13 mouse cellular contexts compared by ENCODE assay signal in the genomic region with DNA sequence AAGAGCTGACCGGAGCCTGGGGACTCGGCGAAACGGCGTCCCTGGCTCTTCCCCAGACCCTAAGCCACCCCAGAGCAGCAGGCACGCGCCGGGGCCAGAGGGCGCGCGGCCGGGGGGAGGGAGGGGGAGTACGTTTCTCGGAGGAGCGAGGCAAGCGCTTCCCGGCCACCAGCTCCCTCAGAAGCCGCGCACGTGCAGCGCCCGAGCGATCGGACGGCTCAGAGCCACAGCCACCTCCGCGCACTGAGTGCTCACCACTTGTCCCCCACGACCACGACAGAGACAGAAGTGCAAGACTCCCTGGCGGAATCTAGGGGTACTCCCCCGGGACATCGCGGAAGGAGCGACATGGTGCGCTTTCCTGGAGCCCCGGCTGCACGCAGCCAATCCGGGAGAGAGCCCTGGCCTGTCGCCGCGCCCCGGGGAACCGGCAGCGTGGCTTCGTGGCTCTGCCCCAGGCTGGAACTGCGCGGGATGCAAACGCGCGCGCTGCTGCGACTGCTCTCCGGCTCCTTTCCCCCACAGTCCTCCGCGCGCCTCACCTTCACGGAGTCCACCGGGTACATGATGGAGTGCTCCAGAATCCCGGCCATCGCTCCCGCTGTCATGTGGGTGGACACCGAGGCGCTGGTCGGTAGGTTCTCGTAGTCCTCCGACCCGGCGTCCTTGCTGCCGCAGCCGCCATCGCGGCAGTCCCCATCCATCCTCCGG. TPM values are rescaled to one million over a fixed set of nuclear protein-coding genes. Genes with fewer than 3 reads are reported as not detected.
DNase-seq lines count a peak whose midpoint lies in the region; ATAC-seq and TF ChIP-seq lines count a peak whose summit lies in the region.
"Not testable (repeated sequence)": the region's sequence is repeated elsewhere in the genome, so short reads cannot be mapped to it uniquely, and the experiment has no call there.
"Had no signal": no experiment of that assay in that cellular context is flagged by ENCODE, and none has a peak within 500 bp of the region (broad histone marks: within the 10 kb centered on the region; RNA-seq: fewer than 3 reads in every experiment).

No protein-coding gene starts in this region.

- H3K4me2 ChIP-seq in embryonic facial prominence, embryonic 12.5 days (replicated peaks); forebrain, postnatal 0 days (ENCODE audit: low read depth); hindbrain, embryonic 11.5 days (replicated peaks; ENCODE audit: low read depth, low read length); intestine, embryonic 16.5 days (ENCODE audit: low read depth, low read length); limb, embryonic 15.5 days; neural tube, embryonic 13.5 days: not testable (repeated sequence)

- not testable (repeated sequence) for H3K36me3 ChIP-seq in embryonic facial prominence, embryonic 12.5 days; forebrain, postnatal 0 days (ENCODE audit: insufficient read depth); hindbrain, embryonic 11.5 days (ENCODE audit: control insufficient read depth, insufficient read depth, low read length); intestine, embryonic 16.5 days (ENCODE audit: control insufficient read depth, insufficient read depth, low read length); limb, embryonic 15.5 days; neural tube, embryonic 13.5 days

- DNase-seq in forebrain, postnatal 0 days; hindbrain, embryonic 11.5 days (ENCODE audit: low spot score): not testable (repeated sequence)

- H3K9ac ChIP-seq in embryonic facial prominence, embryonic 12.5 days; forebrain, postnatal 0 days; hindbrain, embryonic 11.5 days (ENCODE audit: low read depth, low read length); intestine, embryonic 16.5 days (ENCODE audit: low read depth, low read length); limb, embryonic 15.5 days; neural tube, embryonic 13.5 days: not testable (repeated sequence)

- H3K9me3 ChIP-seq in embryonic facial prominence, embryonic 12.5 days; forebrain, postnatal 0 days (ENCODE audit: low read length); hindbrain, embryonic 11.5 days (ENCODE audit: control insufficient read depth, low read length); intestine, embryonic 16.5 days (ENCODE audit: control insufficient read depth, low read length); limb, embryonic 15.5 days; neural tube, embryonic 13.5 days: not testable (repeated sequence)

- H3K4me3 ChIP-seq in embryonic facial prominence, embryonic 12.5 days; forebrain, postnatal 0 days (ENCODE audit: low read depth, low read length); hindbrain, embryonic 11.5 days (ENCODE audit: low read depth, low read length); intestine, embryonic 16.5 days (ENCODE audit: low read length); limb, embryonic 15.5 days; neural tube, embryonic 13.5 days: not testable (repeated sequence)

- peak; percentile 74; the same call in 1 of the 2 replicates for ATAC-seq in embryonic facial prominence, embryonic 12.5 days (ENCODE audit: insufficient number of reproducible peaks, insufficient read depth, low FRiP score, low TSS enrichment)
- ATAC-seq in forebrain, postnatal 0 days, result peak; percentile 75
- ATAC-seq in hindbrain, embryonic 11.5 days (ENCODE audit: low FRiP score), result peak; percentile 82
- peak; percentile 58 for ATAC-seq in intestine, embryonic 16.5 days
- peak; percentile 53; the same call in 1 of the 2 replicates for ATAC-seq in limb, embryonic 15.5 days (ENCODE audit: insufficient number of reproducible peaks, low FRiP score, low TSS enrichment, low read depth)
- peak; percentile 54 for ATAC-seq in megakaryocyte-erythroid progenitor cell, adult 5-6 weeks (replicated peaks; ENCODE audit: low FRiP score, low TSS enrichment, poor library complexity, severe bottlenecking)
- ATAC-seq in neural tube, embryonic 13.5 days (ENCODE audit: low read depth), result peak; percentile 85

- H3K27ac ChIP-seq in embryonic facial prominence, embryonic 12.5 days; forebrain, postnatal 0 days (ENCODE audit: low read depth, low read length); hindbrain, embryonic 11.5 days (ENCODE audit: low read depth, low read length); intestine, embryonic 16.5 days (ENCODE audit: low read length); limb, embryonic 15.5 days; neural tube, embryonic 13.5 days (replicated peaks): not testable (repeated sequence)

- not testable (repeated sequence) for H3K4me1 ChIP-seq in embryonic facial prominence, embryonic 12.5 days; forebrain, postnatal 0 days (ENCODE audit: insufficient read depth); hindbrain, embryonic 11.5 days (replicated peaks; ENCODE audit: control insufficient read depth, insufficient read depth, low read length); intestine, embryonic 16.5 days (ENCODE audit: control insufficient read depth, insufficient read depth, low read length); limb, embryonic 15.5 days; neural tube, embryonic 13.5 days (replicated peaks)

- not testable (repeated sequence) for TF ChIP-seq CTCF in forebrain, postnatal 0 days (IDR thresholded peaks at IDR 0.05; ENCODE audit: low read depth)

- no CpG with 5 or more reads among the region's 73 CpGs for WGBS in embryonic facial prominence, embryonic 12.5 days
- WGBS in forebrain, postnatal 0 days, result no CpG with 5 or more reads among the region's 73 CpGs
- WGBS in hindbrain, embryonic 11.5 days, result no CpG with 5 or more reads among the region's 73 CpGs
- no CpG with 5 or more reads among the region's 73 CpGs for WGBS in intestine, embryonic 16.5 days
- WGBS in limb, embryonic 15.5 days, result no CpG with 5 or more reads among the region's 73 CpGs
- no CpG with 5 or more reads among the region's 73 CpGs for WGBS in neural tube, embryonic 13.5 days

- not testable (repeated sequence) for H3K27me3 ChIP-seq in embryonic facial prominence, embryonic 12.5 days; forebrain, postnatal 0 days (ENCODE audit: insufficient read depth, low read length); hindbrain, embryonic 11.5 days (ENCODE audit: control insufficient read depth, insufficient read depth, low read length); intestine, embryonic 16.5 days (replicated peaks; ENCODE audit: control insufficient read depth, insufficient read depth, low read length); limb, embryonic 15.5 days; neural tube, embryonic 13.5 days

RNA-seq across cellular contexts. Expression of a gene that starts 0.6 kb away (rescaled TPM):
- polyA plus RNA-seq in embryonic facial prominence, embryonic 12.5 days (2016; fragmentation: Nextera tagmentation; extraction: Ambion mirVana), result not detected in 2 replicates
- total RNA-seq in forebrain, postnatal 0 days (2014; rRNA removed), result not detected in 2 replicates
- polyA plus RNA-seq in forebrain, postnatal 0 days (2015; fragmentation: Nextera tagmentation; extraction: Ambion mirVana), result not detected in 2 replicates
- polyA plus RNA-seq in hindbrain, embryonic 11.5 days (2014; fragmentation: Nextera tagmentation; extraction: Ambion mirVana), result not detected in 2 replicates
- not detected in 2 replicates for polyA plus RNA-seq in intestine, embryonic 16.5 days (2015; fragmentation: Nextera tagmentation; extraction: Ambion mirVana)
- 0.15 TPM in 1 of 2 replicates, not detected in the other for polyA plus RNA-seq in limb, embryonic 15.5 days (2015; fragmentation: Nextera tagmentation; extraction: Ambion mirVana)
- 12.0 and 16.7 TPM in 2 replicates for total RNA-seq in megakaryocyte-erythroid progenitor cell, adult 5-6 weeks (2014; fragmentation: Nextera tagmentation)
- 4.3 and 7.7 TPM in 2 replicates for total RNA-seq in megakaryocyte-erythroid progenitor cell, adult 5-6 weeks (2017)
- polyA plus RNA-seq in neural tube, embryonic 13.5 days (2015; fragmentation: Nextera tagmentation; extraction: Ambion mirVana), result not detected in 2 replicates
- total RNA-seq: MEL had no signal
- polyA plus RNA-seq: urinary bladder, adult 2 months had no signal

RNA-seq across cellular contexts. Expression of a gene that starts 9.8 kb away (rescaled TPM):
- not detected in 2 replicates for polyA plus RNA-seq in embryonic facial prominence, embryonic 12.5 days (2016; fragmentation: Nextera tagmentation; extraction: Ambion mirVana)
- not detected in 2 replicates for total RNA-seq in forebrain, postnatal 0 days (2014; rRNA removed)
- not detected in 2 replicates for polyA plus RNA-seq in forebrain, postnatal 0 days (2015; fragmentation: Nextera tagmentation; extraction: Ambion mirVana)
- polyA plus RNA-seq in hindbrain, embryonic 11.5 days (2014; fragmentation: Nextera tagmentation; extraction: Ambion mirVana), result not detected in 2 replicates
- polyA plus RNA-seq in intestine, embryonic 16.5 days (2015; fragmentation: Nextera tagmentation; extraction: Ambion mirVana), result not detected in 2 replicates
- 0.10 and 0.14 TPM in 2 replicates for polyA plus RNA-seq in limb, embryonic 15.5 days (2015; fragmentation: Nextera tagmentation; extraction: Ambion mirVana)
- total RNA-seq in megakaryocyte-erythroid progenitor cell, adult 5-6 weeks (2014; fragmentation: Nextera tagmentation), result not detected in 2 replicates
- not detected in 2 replicates for total RNA-seq in megakaryocyte-erythroid progenitor cell, adult 5-6 weeks (2017)
- not detected in 2 replicates for polyA plus RNA-seq in neural tube, embryonic 13.5 days (2015; fragmentation: Nextera tagmentation; extraction: Ambion mirVana)
- total RNA-seq: adrenal gland, postnatal 25 days; layer of hippocampus, postnatal 36 days; left cerebral cortex, postnatal 4 days; MEL had no signal
- polyA plus RNA-seq: heart, embryonic 10.5 days; urinary bladder, adult 2 months had no signal

RNA-seq across cellular contexts. Expression of a gene that starts 52.6 kb away (rescaled TPM):
- polyA plus RNA-seq in embryonic facial prominence, embryonic 12.5 days (2016; fragmentation: Nextera tagmentation; extraction: Ambion mirVana), result 14.2 and 14.5 TPM in 2 replicates
- total RNA-seq in forebrain, postnatal 0 days (2014; rRNA removed), result 19.3 and 20.0 TPM in 2 replicates
- polyA plus RNA-seq in forebrain, postnatal 0 days (2015; fragmentation: Nextera tagmentation; extraction: Ambion mirVana), result 12.4 and 14.4 TPM in 2 replicates
- polyA plus RNA-seq in hindbrain, embryonic 11.5 days (2014; fragmentation: Nextera tagmentation; extraction: Ambion mirVana), result 9.0 TPM in 2 replicates
- polyA plus RNA-seq in intestine, embryonic 16.5 days (2015; fragmentation: Nextera tagmentation; extraction: Ambion mirVana), result 16.6 and 16.8 TPM in 2 replicates
- polyA plus RNA-seq in limb, embryonic 15.5 days (2015; fragmentation: Nextera tagmentation; extraction: Ambion mirVana), result 17.4 and 17.7 TPM in 2 replicates
- total RNA-seq in megakaryocyte-erythroid progenitor cell, adult 5-6 weeks (2014; fragmentation: Nextera tagmentation), result 12.3 and 13.0 TPM in 2 replicates
- 8.6 and 10.4 TPM in 2 replicates for total RNA-seq in megakaryocyte-erythroid progenitor cell, adult 5-6 weeks (2017)
- 16.0 TPM in 2 replicates for polyA plus RNA-seq in neural tube, embryonic 13.5 days (2015; fragmentation: Nextera tagmentation; extraction: Ambion mirVana)
